Mouse (Mus musculus) ES-Bruce4 (cell line): Measurements from ENCODE around the gene Rassf3. TPM values are rescaled to one million over a fixed set of nuclear protein-coding genes. Genes with fewer than 3 reads are reported as not detected.

Source experiments
- H3K27ac ChIP-seq: 2 replicates; pipeline ENCODE4 v1.5.1; 2012; ENCODE audit warnings: low read length, inconsistent platforms; ENCODE audit not compliant: insufficient read depth
- H3K27me3 ChIP-seq: 2 replicates; pipeline ENCODE4 v1.6.1; 2012; ENCODE audit warnings: mild to moderate bottlenecking, low read length, inconsistent platforms; ENCODE audit not compliant: control insufficient read depth, poor library complexity, insufficient read depth, severe bottlenecking
- H3K36me3 ChIP-seq: 2 replicates; pipeline ENCODE4 v1.6.1; 2012; ENCODE audit warnings: inconsistent platforms, mild to moderate bottlenecking, low read length, moderate library complexity; ENCODE audit not compliant: control insufficient read depth, poor library complexity, insufficient read depth, severe bottlenecking
- H3K4me1 ChIP-seq: one replicate; pipeline ENCODE4 v1.8.1; 2011; ENCODE audit warnings: low read length; ENCODE audit not compliant: control insufficient read depth, insufficient read depth
- H3K4me3 ChIP-seq: 2 replicates; pipeline ENCODE4 v1.5.1; 2011; ENCODE audit warnings: low read depth, mild to moderate bottlenecking, low read length
- H3K9ac ChIP-seq: 2 replicates; pipeline ENCODE4 v1.6.1; 2012; ENCODE audit warnings: low read depth, mild to moderate bottlenecking, inconsistent platforms; ENCODE audit not compliant: poor library complexity, severe bottlenecking
- H3K9me3 ChIP-seq: replicated peaks from 2 replicates; pipeline ENCODE4 v1.6.1; 2012; ENCODE audit warnings: mild to moderate bottlenecking, low read length, inconsistent platforms; ENCODE audit not compliant: control insufficient read depth, poor library complexity, insufficient read depth, severe bottlenecking
- CTCF ChIP-seq: IDR thresholded peaks from one replicate; pipeline ENCODE4 v1.8.1; 2011; ENCODE audit warnings: low read depth, low read length
- EP300 ChIP-seq: IDR thresholded peaks from 2 replicates; pipeline ENCODE4 v1.6.1; 2011; ENCODE audit warnings: low read depth, low read length; ENCODE audit not compliant: insufficient read depth
- POLR2A ChIP-seq: IDR thresholded peaks from one replicate; pipeline ENCODE4 v1.8.1; 2011; ENCODE audit warnings: low read length; ENCODE audit not compliant: insufficient read depth
- polyA plus RNA-seq: library from polyadenylated mRNA; stranded (reverse); fragments of >200 nt; gene quantifications from 2 replicates; pipeline ENCODE4 v1.2.4, GENCODE M21; 2011; ENCODE audit warnings: low read depth; ENCODE audit not compliant: missing spikeins, insufficient read depth, insufficient read length

The Rassf3 gene
- polyA plus RNA-seq, 1 experiment, result 41.7 TPM

- no peaks in the 10 kb centered on the region for H3K36me3 ChIP-seq
- H3K4me3 ChIP-seq, result no peak overlapping the region
- no peak for TF ChIP-seq POLR2A
- peak; percentile 92 for TF ChIP-seq EP300
- peaks cover 14% of the 10 kb centered on the region for H3K9me3 ChIP-seq
- H3K9ac ChIP-seq, result no peak overlapping the region
- no peaks in the 10 kb centered on the region for H3K27me3 ChIP-seq
- peak overlapping the region; percentile 10 for H3K27ac ChIP-seq
- peaks cover 4% of the 10 kb centered on the region for H3K4me1 ChIP-seq
Measured at GRCm38 (mm10) chr10:121454708-121455475, 21.3 kb downstream of the Rassf3 start.

GRCm38 (mm10) chr10:121454033-121454432 lies 22.1 kb downstream of the Rassf3 start:
- H3K4me1 ChIP-seq, result peaks cover 4% of the 10 kb centered on the region
- H3K27me3 ChIP-seq, result no peaks in the 10 kb centered on the region
- TF ChIP-seq CTCF (no peak), EP300 (no peak), POLR2A (no peak)
- no peaks in the 10 kb centered on the region for H3K36me3 ChIP-seq
- no peak overlapping the region for H3K9ac ChIP-seq
- peaks cover 14% of the 10 kb centered on the region for H3K9me3 ChIP-seq
- no peak overlapping the region for H3K27ac ChIP-seq
- H3K4me3 ChIP-seq, result no peak overlapping the region

DNA sequence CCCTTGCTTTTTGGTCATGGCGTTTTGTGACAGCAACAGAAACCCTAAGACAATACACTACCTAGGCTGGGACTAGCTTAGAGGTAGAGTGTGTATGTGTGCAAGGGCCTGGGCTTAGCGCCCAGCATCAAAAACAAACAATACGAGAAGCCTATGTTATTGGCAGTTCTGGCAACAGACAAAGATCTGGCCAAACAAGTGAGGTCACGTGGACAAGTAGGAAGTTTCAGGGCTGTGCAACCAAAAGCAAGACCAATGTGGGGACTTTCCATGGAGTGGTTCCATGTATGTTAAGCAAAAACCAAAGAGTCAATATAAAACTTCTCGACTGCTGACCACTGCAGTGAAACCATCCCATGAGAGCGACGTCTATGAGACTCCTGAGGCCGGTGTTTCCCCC lies 30.3 kb downstream of the Rassf3 start:
- H3K27ac ChIP-seq, result no peak overlapping the region
- H3K9ac ChIP-seq, result no peak overlapping the region
- TF ChIP-seq CTCF, result no peak
- TF ChIP-seq EP300, result no peak
- TF ChIP-seq POLR2A, result no peak
- H3K4me1 ChIP-seq, result no peaks in the 10 kb centered on the region
- H3K36me3 ChIP-seq, result no peaks in the 10 kb centered on the region
- peaks cover 8% of the 10 kb centered on the region for H3K9me3 ChIP-seq
- no peaks in the 10 kb centered on the region for H3K27me3 ChIP-seq
- no peak overlapping the region for H3K4me3 ChIP-seq

DNA sequence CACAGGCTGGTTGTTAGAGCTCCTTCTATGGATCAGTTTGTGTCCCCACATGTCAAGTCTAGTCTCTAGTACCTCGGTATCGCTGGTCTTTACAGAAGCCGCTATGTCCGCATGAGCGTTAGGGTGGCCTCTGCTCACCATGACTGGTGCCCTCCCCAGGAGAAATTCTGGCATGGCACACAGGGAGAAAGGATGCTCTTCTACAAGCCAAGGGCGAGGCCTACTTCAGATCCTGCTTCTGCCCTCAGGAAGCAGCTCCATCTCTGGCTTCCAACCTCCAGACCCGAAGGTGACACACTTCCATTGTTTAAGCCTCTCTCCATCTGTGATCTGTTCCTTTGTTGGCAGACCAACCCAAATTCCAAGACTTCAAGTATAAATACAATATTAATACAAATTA lies 31.9 kb downstream of the Rassf3 start:
- no peak overlapping the region for H3K27ac ChIP-seq

GRCm38 (mm10) chr10:121443791-121444190 lies 32.4 kb downstream of the Rassf3 start:
- no peak overlapping the region for H3K4me3 ChIP-seq
- no peaks in the 10 kb centered on the region for H3K9me3 ChIP-seq
- peaks cover 5% of the 10 kb centered on the region for H3K4me1 ChIP-seq
- TF ChIP-seq CTCF, result no peak
- no peak for TF ChIP-seq EP300
- TF ChIP-seq POLR2A, result no peak
- no peaks in the 10 kb centered on the region for H3K27me3 ChIP-seq
- H3K9ac ChIP-seq, result no peak overlapping the region
- no peak overlapping the region for H3K27ac ChIP-seq
- no peaks in the 10 kb centered on the region for H3K36me3 ChIP-seq

More for the DNA sequence above, 31.9 kb downstream of the Rassf3 start:
- H3K27me3 ChIP-seq, result no peaks in the 10 kb centered on the region
- no peak overlapping the region for H3K4me3 ChIP-seq
- H3K9ac ChIP-seq, result no peak overlapping the region
- no peaks in the 10 kb centered on the region for H3K9me3 ChIP-seq
- no peaks in the 10 kb centered on the region for H3K36me3 ChIP-seq
- no peak for TF ChIP-seq EP300
- no peak for TF ChIP-seq POLR2A
- no peak for TF ChIP-seq CTCF
- peaks cover 3% of the 10 kb centered on the region for H3K4me1 ChIP-seq

GRCm38 (mm10) chr10:121439310-121439731 lies 36.8 kb downstream of the Rassf3 start:
- no peaks in the 10 kb centered on the region for H3K27me3 ChIP-seq
- no peak overlapping the region for H3K4me3 ChIP-seq
- no peak for TF ChIP-seq EP300
- TF ChIP-seq POLR2A, result no peak
- TF ChIP-seq CTCF, result no peak
- H3K9me3 ChIP-seq, result no peaks in the 10 kb centered on the region
- no peak overlapping the region for H3K27ac ChIP-seq
- no peaks in the 10 kb centered on the region for H3K36me3 ChIP-seq
- H3K4me1 ChIP-seq, result peaks cover 14% of the 10 kb centered on the region
- H3K9ac ChIP-seq, result no peak overlapping the region
